Comparison of ENCODE assay signal across 12 mouse cellular contexts in the genomic region with DNA sequence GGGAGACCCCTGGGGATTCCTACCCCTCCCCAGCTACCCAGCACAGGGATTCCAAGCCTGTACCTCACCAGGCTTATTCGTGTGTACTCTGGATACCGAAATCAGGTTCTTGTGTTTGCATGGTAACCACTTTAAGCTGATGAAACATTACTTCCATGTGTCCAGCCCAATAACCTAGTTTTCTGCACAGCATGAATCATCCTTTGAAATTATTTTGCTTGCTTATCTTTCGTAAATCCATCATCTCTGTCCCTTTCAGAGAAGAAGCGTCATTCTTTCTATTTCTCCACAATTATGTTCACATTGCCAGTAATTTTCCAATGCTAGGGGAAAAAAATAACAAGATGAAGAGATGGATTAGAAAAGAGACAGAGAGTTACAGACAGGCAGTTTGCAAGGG.
"Had no signal": no experiment of that assay in that cellular context is flagged by ENCODE, and none has a peak within 500 bp of the region (broad histone marks: within the 10 kb centered on the region; RNA-seq: fewer than 3 reads in every experiment).

No protein-coding gene starts in this region.

- H3K4me2 ChIP-seq: liver, embryonic 11.5 days; liver, embryonic 15.5 days; midbrain, embryonic 12.5 days had no signal

- H3K9me3 ChIP-seq: limb, embryonic 10.5 days; liver, embryonic 15.5 days; megakaryocyte, embryonic 14.5 days; midbrain, embryonic 12.5 days had no signal

- H3K4me1 ChIP-seq: limb, embryonic 10.5 days; liver, embryonic 15.5 days; megakaryocyte, embryonic 14.5 days; midbrain, embryonic 12.5 days had no signal

- H3K9ac ChIP-seq: liver, embryonic 15.5 days; midbrain, embryonic 12.5 days had no signal

- DNase-seq: lung, adult 2 months; right cerebral cortex, postnatal 25 days; thymus, postnatal 4 days had no signal

- H3K27me3 ChIP-seq: liver, embryonic 15.5 days; megakaryocyte, embryonic 14.5 days; midbrain, embryonic 12.5 days had no signal

- ATAC-seq: midbrain, embryonic 16.5 days had no signal

- H3K27ac ChIP-seq: left cerebral cortex, adult 2 months; limb, embryonic 10.5 days; liver, embryonic 15.5 days; macrophage; midbrain, embryonic 12.5 days; stomach, postnatal 0 days had no signal

- H3K36me3 ChIP-seq: limb, embryonic 10.5 days; liver, embryonic 15.5 days; midbrain, embryonic 12.5 days had no signal

- H3K4me3 ChIP-seq: left cerebral cortex, adult 2 months; limb, embryonic 10.5 days; liver, embryonic 15.5 days; megakaryocyte, embryonic 14.5 days; midbrain, embryonic 12.5 days had no signal
